In genomic region chr7:28049476-28050409, GRCm38 (mm10) we compare ENCODE assay signal across 7 mouse cellular contexts. TPM values are rescaled to one million over a fixed set of nuclear protein-coding genes. Genes with fewer than 3 reads are reported as not detected.
DNase-seq lines count a peak whose midpoint lies in the region; ATAC-seq lines count a peak whose summit lies in the region.

Gene Psmc4 (minus strand): TSS chr7:28050101.

- peak within 1 kb of the TSS; percentile 75 for H3K9ac ChIP-seq in intestine, embryonic 15.5 days

- no peaks in the 10 kb centered on the region for H3K27me3 ChIP-seq in intestine, embryonic 15.5 days (replicated peaks)
- H3K27me3 ChIP-seq in midbrain, embryonic 10.5 days (ENCODE audit: low read depth, poor library complexity, severe bottlenecking), result no peaks in the 10 kb centered on the region

- peak within 1 kb of the TSS; percentile 65 for H3K4me2 ChIP-seq in intestine, embryonic 15.5 days (replicated peaks)

- no peak within 1 kb of the TSS for H3K27ac ChIP-seq in intestine, embryonic 15.5 days
- peak within 1 kb of the TSS; percentile 87 for H3K27ac ChIP-seq in midbrain, embryonic 10.5 days (replicated peaks)

- intact Hi-C loops in gastrocnemius, postnatal 36 days (cut with DNase I), result loop anchor here (5.0 kb wide), 2 partner anchors 103 to 158 kb away; no protein-coding TSS in a partner anchor
- intact Hi-C loops in left cerebral cortex, postnatal 25 days (cut with DNase I), result loop anchor here (1.0 to 5.0 kb wide), 6 partner anchors 51 to 248 kb away; partner anchors contain the start of gene Fbl

- peaks cover 26% of the 10 kb centered on the region for H3K36me3 ChIP-seq in intestine, embryonic 15.5 days
- H3K36me3 ChIP-seq in midbrain, embryonic 10.5 days, result peaks cover 44% of the 10 kb centered on the region

- H3K4me1 ChIP-seq in intestine, embryonic 15.5 days (replicated peaks), result peaks cover 8% of the 10 kb centered on the region; the same call in 1 of the 2 replicates
- H3K4me1 ChIP-seq in midbrain, embryonic 10.5 days, result peaks cover 20% of the 10 kb centered on the region

- H3K4me3 ChIP-seq in intestine, embryonic 15.5 days (replicated peaks), result peak within 1 kb of the TSS; percentile 77
- H3K4me3 ChIP-seq in midbrain, embryonic 10.5 days, result peak within 1 kb of the TSS; percentile 91

- no peaks in the 10 kb centered on the region for H3K9me3 ChIP-seq in intestine, embryonic 15.5 days
- no peaks in the 10 kb centered on the region for H3K9me3 ChIP-seq in midbrain, embryonic 10.5 days (replicated peaks)

- under 1% methylated on average over 52 of the region's 52 CpGs for WGBS in intestine, embryonic 15.5 days
- under 1% methylated on average over 52 of the region's 52 CpGs for WGBS in midbrain, embryonic 10.5 days

- peak; percentile 98 for DNase-seq in adrenal gland, adult 2 months
- peak; percentile 99 for DNase-seq in embryo, embryonic 11.5 days (ENCODE audit: low read depth, low spot score)
- DNase-seq in gastrocnemius, postnatal 36 days, result peak; percentile 95 to 96
- peak; percentile 98 to 99 for DNase-seq in left cerebral cortex, postnatal 25 days (ENCODE audit: low spot score in 2 of 2)
- DNase-seq in midbrain, embryonic 10.5 days (ENCODE audit: low spot score), result peak; percentile 97
- DNase-seq in right cerebral cortex, postnatal 4 days, result peak; percentile 99

- peak; percentile 97 for ATAC-seq in intestine, embryonic 15.5 days

RNA-seq across cellular contexts. Expression of gene Psmc4, which starts in this region (rescaled TPM):
- 100 to 1,000 TPM; 174 to 178 TPM for total RNA-seq in adrenal gland, adult 2 months (2021)
- polyA plus RNA-seq in adrenal gland, adult 2 months (2012; rRNA removed), result 89.5 and 89.9 TPM in 2 replicates
- 100 to 1,000 TPM in 1 of 2 experiments, 10 to 100 TPM in 1; 99.1 to 100 TPM for total RNA-seq in gastrocnemius, postnatal 36 days (2021)
- 247 and 249 TPM in 2 replicates for polyA plus RNA-seq in intestine, embryonic 15.5 days (2015; fragmentation: Nextera tagmentation; extraction: Ambion mirVana)
- total RNA-seq in left cerebral cortex, postnatal 25 days (2021), result 100 to 1,000 TPM; 124 to 130 TPM
- polyA plus RNA-seq in midbrain, embryonic 10.5 days (2016; fragmentation: Nextera tagmentation; extraction: Ambion mirVana), result 446 and 458 TPM in 2 replicates
